9 mouse cellular contexts compared by ENCODE assay signal in genomic region chr3:80800995-80801826, GRCm38 (mm10). TPM values are rescaled to one million over a fixed set of nuclear protein-coding genes. Genes with fewer than 3 reads are reported as not detected.
DNase-seq lines count a peak whose midpoint lies in the region; ATAC-seq lines count a peak whose summit lies in the region.
"Had no signal": no experiment of that assay in that cellular context is flagged by ENCODE, and none has a peak within 500 bp of the region (broad histone marks: within the 10 kb centered on the region; RNA-seq: fewer than 3 reads in every experiment).

No protein-coding gene starts in this region.

- H3K4me2 ChIP-seq in heart, embryonic 12.5 days = peak overlapping the region; percentile 80
- peak overlapping the region; percentile 75 for H3K4me2 ChIP-seq in hindbrain, embryonic 12.5 days (replicated peaks)
- H3K4me2 ChIP-seq in neural tube, embryonic 14.5 days (ENCODE audit: low read depth, low read length) = peak overlapping the region; percentile 76

- H3K4me3 ChIP-seq in heart, embryonic 12.5 days = peak overlapping the region; percentile 42
- H3K4me3 ChIP-seq in hindbrain, embryonic 12.5 days = peak overlapping the region; percentile 62
- H3K4me3 ChIP-seq in neural tube, embryonic 14.5 days (ENCODE audit: low read depth, low read length) = peak overlapping the region; percentile 52

- H3K27me3 ChIP-seq in heart, embryonic 12.5 days (replicated peaks) = peaks cover 27% of the 10 kb centered on the region
- H3K27me3 ChIP-seq in hindbrain, embryonic 12.5 days = no peaks in the 10 kb centered on the region
- H3K27me3 ChIP-seq in neural tube, embryonic 14.5 days (ENCODE audit: control insufficient read depth, insufficient read depth, low read length) = no peaks in the 10 kb centered on the region
- H3K27me3 ChIP-seq: CH12.LX had no signal

- H3K27ac ChIP-seq in heart, embryonic 12.5 days (ENCODE audit: poor library complexity, severe bottlenecking) = no peak overlapping the region
- peak overlapping the region; percentile 91 for H3K27ac ChIP-seq in hindbrain, embryonic 12.5 days
- peak overlapping the region; percentile 92 for H3K27ac ChIP-seq in neural tube, embryonic 14.5 days (ENCODE audit: low read depth, low read length)

- no peak for DNase-seq in heart, postnatal 14 days
- peak; percentile 69 for DNase-seq in MN1 (ENCODE audit: low spot score)
- peak; percentile 62 for DNase-seq in embryo, embryonic 10.5 days (ENCODE audit: low spot score)
- DNase-seq in left cerebral cortex, postnatal 4 days = peak; percentile 76

- WGBS in heart, embryonic 12.5 days = 11% methylated on average over 33 of the region's 33 CpGs
- 6% methylated on average over 33 of the region's 33 CpGs for WGBS in hindbrain, embryonic 12.5 days
- WGBS in neural tube, embryonic 14.5 days = 4% methylated on average over 33 of the region's 33 CpGs

- no peaks in the 10 kb centered on the region for H3K36me3 ChIP-seq in heart, embryonic 12.5 days
- H3K36me3 ChIP-seq in hindbrain, embryonic 12.5 days = no peaks in the 10 kb centered on the region
- no peaks in the 10 kb centered on the region for H3K36me3 ChIP-seq in neural tube, embryonic 14.5 days (ENCODE audit: control insufficient read depth, insufficient read depth, low read length)

- no peaks in the 10 kb centered on the region for H3K9me3 ChIP-seq in heart, embryonic 12.5 days (replicated peaks)
- H3K9me3 ChIP-seq in hindbrain, embryonic 12.5 days (replicated peaks) = no peaks in the 10 kb centered on the region
- H3K9me3 ChIP-seq in neural tube, embryonic 14.5 days (ENCODE audit: control insufficient read depth, low read length) = no peaks in the 10 kb centered on the region

- H3K9ac ChIP-seq in heart, embryonic 12.5 days = peak overlapping the region; percentile 36
- peak overlapping the region; percentile 74 for H3K9ac ChIP-seq in hindbrain, embryonic 12.5 days
- peak overlapping the region; percentile 80 for H3K9ac ChIP-seq in neural tube, embryonic 14.5 days (replicated peaks; ENCODE audit: low read depth, low read length)

- H3K4me1 ChIP-seq in heart, embryonic 12.5 days (replicated peaks) = peaks cover 18% of the 10 kb centered on the region
- H3K4me1 ChIP-seq in hindbrain, embryonic 12.5 days = peaks cover 8% of the 10 kb centered on the region
- H3K4me1 ChIP-seq in neural tube, embryonic 14.5 days (ENCODE audit: control insufficient read depth, insufficient read depth, low read length) = peaks cover 25% of the 10 kb centered on the region

- no peak for ATAC-seq in heart, embryonic 12.5 days (ENCODE audit: insufficient number of reproducible peaks, low FRiP score)
- peak; percentile 60 for ATAC-seq in hindbrain, embryonic 12.5 days (ENCODE audit: low FRiP score)
- ATAC-seq in neural tube, embryonic 14.5 days (ENCODE audit: low read depth) = peak; percentile 53
- no peak for ATAC-seq in megakaryocyte-erythroid progenitor cell, adult 5-6 weeks (replicated peaks; ENCODE audit: low FRiP score, low TSS enrichment, poor library complexity, severe bottlenecking)

- intact Hi-C loops in heart, postnatal 14 days (cut with DNase I) = no loop called here
- intact Hi-C loops in left cerebral cortex, postnatal 4 days (cut with DNase I) = loop anchor here (5.0 to 10.0 kb wide), 3 partner anchors 719 to 1124 kb away; no protein-coding TSS in a partner anchor

RNA-seq across cellular contexts. Expression of gene Gria2, which starts 1.4 kb away (rescaled TPM):
- polyA plus RNA-seq in heart, embryonic 12.5 days (2016; fragmentation: Nextera tagmentation; extraction: Ambion mirVana) = 0.31 and 0.56 TPM in 2 replicates
- total RNA-seq in heart, postnatal 14 days (2021) = under 1 TPM in 1 of 2 experiments, not detected in 1; 0.17 TPM
- polyA plus RNA-seq in hindbrain, embryonic 12.5 days (2016; fragmentation: Nextera tagmentation; extraction: Ambion mirVana) = 55.7 and 62.4 TPM in 2 replicates
- total RNA-seq in left cerebral cortex, postnatal 4 days (2021) = 100 to 1,000 TPM; 383 to 396 TPM
- polyA plus RNA-seq in neural tube, embryonic 14.5 days (2014; fragmentation: Nextera tagmentation; extraction: Ambion mirVana) = 198 and 293 TPM in 2 replicates
- total RNA-seq in megakaryocyte-erythroid progenitor cell, adult 5-6 weeks (2014; fragmentation: Nextera tagmentation) = not detected in 2 replicates
- not detected in 2 replicates for total RNA-seq in megakaryocyte-erythroid progenitor cell, adult 5-6 weeks (2017)
- total RNA-seq: CH12.LX had no signal

Comparison
In these comparisons a context has a peak if more than half of its experiments do, and no peak if none do; other contexts are left out.
1. ATAC-seq: peak in hindbrain, embryonic 12.5 days (single experiment) and neural tube, embryonic 14.5 days (single experiment); none in heart, embryonic 12.5 days (single experiment) and megakaryocyte-erythroid progenitor cell, adult 5-6 weeks (single experiment).
2. DNase-seq: peak in MN1 (single experiment), embryo, embryonic 10.5 days (single experiment) and left cerebral cortex, postnatal 4 days (single experiment); none in heart, postnatal 14 days (0 of 2).
3. RNA of gene Gria2, which starts 1.4 kb away (total RNA-seq): 383 to 396 TPM in left cerebral cortex, postnatal 4 days; 0.17 TPM in heart, postnatal 14 days and not detected in megakaryocyte-erythroid progenitor cell, adult 5-6 weeks; every median in the first group is over 100 times any median in the second.
4. Peak in every context shown above with its lines, with median percentiles within 50 percentile points of each other: H3K4me2 ChIP-seq, H3K4me3 ChIP-seq and H3K9ac ChIP-seq.